Mouse (Mus musculus) kidney, adult 2 months (tissue): ENCODE measurements around the gene Ctdspl. TPM values are rescaled to one million over a fixed set of nuclear protein-coding genes. Genes with fewer than 3 reads are reported as not detected.
A peak's percentile ranks its signal among the peaks of the same experiment; 100 is the strongest.

Experiments
- DNase-seq: peaks from one replicate; pipeline ENCODE4 v3.0.0; 2021
- H3K27ac ChIP-seq: fragments of 200-500 bp; 2 replicates; pipeline ENCODE4 v1.5.1; 2012; ENCODE audit warnings: low read depth, low read length, control low read depth, inconsistent platforms; ENCODE audit not compliant: insufficient read depth
- H3K27me3 ChIP-seq: fragments of 200-500 bp; replicated peaks from 2 replicates; pipeline ENCODE4 v1.6.1; 2012; ENCODE audit warnings: mild to moderate bottlenecking, moderate library complexity, low read length, inconsistent platforms; ENCODE audit not compliant: control insufficient read depth, insufficient read depth
- H3K36me3 ChIP-seq: fragments of 200-500 bp; 2 replicates; pipeline ENCODE4 v1.6.1; 2012; ENCODE audit warnings: mild to moderate bottlenecking, moderate library complexity, low read length, inconsistent platforms; ENCODE audit not compliant: control insufficient read depth, insufficient read depth
- H3K4me1 ChIP-seq: fragments of 200-500 bp; 2 replicates; pipeline ENCODE4 v1.6.1; 2011; ENCODE audit warnings: low read length; ENCODE audit not compliant: control insufficient read depth, insufficient read depth
- H3K4me3 ChIP-seq: fragments of 200-500 bp; 2 replicates; pipeline ENCODE4 v1.5.1; 2011; ENCODE audit warnings: mild to moderate bottlenecking, low read depth, low read length, control low read depth; ENCODE audit not compliant: insufficient read depth
- CTCF ChIP-seq: fragments of 200-500 bp; conservative IDR thresholded peaks from 2 replicates; pipeline ENCODE4 v1.5.1; 2011; ENCODE audit warnings: low read depth, mild to moderate bottlenecking, control low read depth, low read length, moderate library complexity, mixed read lengths; ENCODE audit not compliant: insufficient read depth, insufficient read length
- POLR2A ChIP-seq: fragments of 200-500 bp; IDR thresholded peaks from one replicate; pipeline ENCODE4 v1.6.1; 2011; ENCODE audit warnings: low read depth, low read length, control low read depth
- WGBS: fragments of 180-500 bp; shearing (Covaris S2); methylation state at CpG from one replicate; pipeline ENCODE4 v1.1.7; 2018; 5-methylcytosine and 5-hydroxymethylcytosine counted together
- polyA plus RNA-seq: library from polyadenylated mRNA; depleted of rRNA; stranded (reverse); fragments of >200 nt; gene quantifications from 2 replicates; pipeline ENCODE4 v1.2.3, GENCODE M21; 2012

Ctdspl gene
- polyA plus RNA-seq, 1 experiment: 39.2 TPM

- Histone ChIP-seq H3K4me1 (0 out of 2 replicates have a peak, but pooled peaks cover 2% of the 10 kb centered on the region), H3K27ac (no peak overlapping the region), H3K4me3 (no peak overlapping the region), H3K27me3 (no peaks in the 10 kb centered on the region), H3K36me3 (peaks cover 2% of the 10 kb centered on the region)
- WGBS: 79% methylated on average over 15 of the region's 15 CpGs
- no peak for DNase-seq
- no peak for TF ChIP-seq POLR2A
- no peak for TF ChIP-seq CTCF
Measured at GRCm38 (mm10) chr9:119040101-119040775, 114.0 kb downstream of the Ctdspl start.

- Histone ChIP-seq H3K36me3 (no peaks in the 10 kb centered on the region), H3K4me3 (no peak overlapping the region), H3K27me3 (no peaks in the 10 kb centered on the region), H3K4me1 (no peaks in the 10 kb centered on the region), H3K27ac (no peak overlapping the region)
- TF ChIP-seq CTCF (no peak), POLR2A (no peak)
- DNase-seq: no peak
- WGBS: 80% methylated on average over 11 of the region's 11 CpGs
Measured at GRCm38 (mm10) chr9:119048182-119048903, 122.1 kb downstream of the Ctdspl start.

GRCm38 (mm10) chr9:119051158-119051557 lies 124.9 kb downstream of the Ctdspl start:
- no peak overlapping the region for H3K27ac ChIP-seq

GRCm38 (mm10) chr9:119052154-119052944 lies 126.1 kb downstream of the Ctdspl start, which contains the start of gene Vill:
TSS of gene Vill (plus strand) at chr9:119052778.
- peak within 1 kb of the TSS; percentile 37; the same call in 1 of the 2 replicates for H3K27ac ChIP-seq
- no peak for TF ChIP-seq POLR2A
- TF ChIP-seq CTCF: no peak

More at GRCm38 (mm10) chr9:119051158-119051557, 124.9 kb downstream of the Ctdspl start:
- no peaks in the 10 kb centered on the region for H3K36me3 ChIP-seq
- no peaks in the 10 kb centered on the region for H3K27me3 ChIP-seq
- 0 out of 2 replicates have a peak, but pooled peaks cover 3% of the 10 kb centered on the region for H3K4me1 ChIP-seq
- no peak overlapping the region for H3K4me3 ChIP-seq
- WGBS: 65% methylated on average over 2 of the region's 2 CpGs
- no peak for DNase-seq
- TF ChIP-seq CTCF (peak; percentile 38; the same call in 1 of the 2 replicates), POLR2A (no peak)

GRCm38 (mm10) chr9:119053964-119054576 lies 127.8 kb downstream of the Ctdspl start:
- H3K27ac ChIP-seq: no peak overlapping the region
- no peak for DNase-seq

More at GRCm38 (mm10) chr9:119052154-119052944, 126.1 kb downstream of the Ctdspl start, which contains the start of gene Vill:
- Histone ChIP-seq H3K36me3 (no peaks in the 10 kb centered on the region), H3K4me3 (peak within 1 kb of the TSS; percentile 47), H3K27me3 (no peaks in the 10 kb centered on the region), H3K4me1 (0 out of 2 replicates have a peak, but pooled peaks cover 3% of the 10 kb centered on the region)
- peak; percentile 85 for DNase-seq
- 6% methylated on average over 22 of the region's 22 CpGs for WGBS

GRCm38 (mm10) chr9:119055336-119055735 lies 129.1 kb downstream of the Ctdspl start:
- H3K4me3 ChIP-seq: no peak overlapping the region
- TF ChIP-seq CTCF (no peak), POLR2A (no peak)
- DNase-seq: no peak
- 90% methylated on average over 4 of the region's 4 CpGs for WGBS
- no peaks in the 10 kb centered on the region for H3K36me3 ChIP-seq
- peaks cover 8% of the 10 kb centered on the region; the same call in 1 of the 2 replicates for H3K4me1 ChIP-seq
- no peak overlapping the region for H3K27ac ChIP-seq
- no peaks in the 10 kb centered on the region for H3K27me3 ChIP-seq

More at GRCm38 (mm10) chr9:119053964-119054576, 127.8 kb downstream of the Ctdspl start:
- Histone ChIP-seq H3K27me3 (no peaks in the 10 kb centered on the region), H3K4me3 (no peak overlapping the region), H3K36me3 (no peaks in the 10 kb centered on the region), H3K4me1 (0 out of 2 replicates have a peak, but pooled peaks cover 3% of the 10 kb centered on the region)
- no peak for TF ChIP-seq POLR2A
- TF ChIP-seq CTCF: no peak
- 69% methylated on average over 9 of the region's 9 CpGs for WGBS
